Mouse (Mus musculus) testis, adult 2 months (tissue): ENCODE data around the gene Stam. TPM values are rescaled to one million over a fixed set of nuclear protein-coding genes. Genes with fewer than 3 reads are reported as not detected.
"Not testable (repeated sequence)": the region's sequence is repeated elsewhere in the genome, so short reads cannot be mapped to it uniquely, and the experiment has no call there.

ENCODE experiments used
- H3K27ac ChIP-seq: fragments of 200-500 bp; 2 replicates; pipeline ENCODE4 v1.5.1; 2012; ENCODE audit warnings: low read depth, low read length; ENCODE audit not compliant: control insufficient read depth, insufficient read depth
- H3K27me3 ChIP-seq: fragments of 200-500 bp; 2 replicates; pipeline ENCODE4 v1.6.1; 2012; ENCODE audit warnings: mild to moderate bottlenecking, low read length, moderate library complexity; ENCODE audit not compliant: control insufficient read depth, insufficient read depth
- H3K36me3 ChIP-seq: fragments of 200-500 bp; 2 replicates; pipeline ENCODE4 v1.6.1; 2012; ENCODE audit warnings: mild to moderate bottlenecking, low read length; ENCODE audit not compliant: control insufficient read depth, insufficient read depth
- H3K4me1 ChIP-seq: fragments of 200-500 bp; 2 replicates; pipeline ENCODE4 v1.6.1; 2012; ENCODE audit warnings: low read length; ENCODE audit not compliant: control insufficient read depth, insufficient read depth
- H3K4me3 ChIP-seq: fragments of 200-500 bp; 2 replicates; pipeline ENCODE4 v1.5.1; 2012; ENCODE audit warnings: low read depth, mild to moderate bottlenecking, low read length, moderate library complexity, mixed read lengths; ENCODE audit not compliant: control insufficient read depth
- CTCF ChIP-seq: fragments of 200-500 bp; IDR thresholded peaks from 2 replicates; pipeline ENCODE4 v1.5.1; 2012; ENCODE audit warnings: low read depth, mild to moderate bottlenecking, inconsistent platforms, low read length, moderate library complexity; ENCODE audit not compliant: control insufficient read depth, insufficient read depth, insufficient replicate concordance
- POLR2A ChIP-seq: fragments of 200-500 bp; IDR thresholded peaks from 2 replicates; pipeline ENCODE4 v1.6.1; 2012; ENCODE audit warnings: low read depth, mild to moderate bottlenecking, inconsistent platforms, low read length, moderate library complexity; ENCODE audit not compliant: control insufficient read depth
- polyA plus RNA-seq: library from polyadenylated mRNA; depleted of rRNA; stranded (reverse); fragments of >200 nt; gene quantifications from 2 replicates; pipeline ENCODE4 v1.2.3, GENCODE M21; 2012; rRNA removed

Gene Stam
- polyA plus RNA-seq, 1 experiment, result 8.3 TPM

DNA sequence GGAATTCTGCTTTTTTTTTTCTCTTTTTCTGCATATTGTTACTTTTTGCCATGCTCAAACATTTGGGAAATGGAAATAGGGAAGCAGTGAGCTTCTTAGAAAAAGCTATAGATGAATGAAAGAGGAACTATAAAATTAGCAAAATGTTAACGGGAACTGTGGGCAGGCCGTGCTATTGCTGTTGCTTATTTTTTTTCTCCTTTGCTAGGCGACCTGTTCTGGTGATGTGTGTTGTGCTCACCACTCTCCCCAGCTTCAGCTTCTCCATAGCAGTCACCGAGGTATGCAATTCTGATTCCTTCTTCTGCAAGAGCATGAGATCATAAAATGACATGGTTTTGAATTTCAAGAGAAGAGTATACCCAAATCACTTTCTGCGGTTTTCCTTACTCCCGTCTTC, 118.1 kb downstream of the Stam start:
- no peak overlapping the region for H3K27ac ChIP-seq
- TF ChIP-seq POLR2A, result no peak
- no peak for TF ChIP-seq CTCF
- no peak overlapping the region for H3K4me3 ChIP-seq
- no peaks in the 10 kb centered on the region for H3K36me3 ChIP-seq
- H3K4me1 ChIP-seq, result no peaks in the 10 kb centered on the region
- no peaks in the 10 kb centered on the region for H3K27me3 ChIP-seq

GRCm38 (mm10) chr2:14198325-14198903, 124.5 kb downstream of the Stam start:
- H3K27ac ChIP-seq, H3K4me3 ChIP-seq, H3K36me3 ChIP-seq, H3K27me3 ChIP-seq, H3K4me1 ChIP-seq: not testable (repeated sequence)

Other genes with a start within 250 kb of the Stam start
- 45.7 and 49.9 TPM in 2 replicates for gene Hacd1, start 18.0 kb upstream of the Stam start, polyA plus RNA-seq
- gene Tmem236, start 100.4 kb downstream of the Stam start, polyA plus RNA-seq, result 0.43 and 0.61 TPM in 2 replicates
- gene Mrc1, start 155.3 kb downstream of the Stam start, polyA plus RNA-seq, result 3.1 and 5.1 TPM in 2 replicates